Mouse (Mus musculus): ENCODE data around the gene Clhc1. TPM values are rescaled to one million over a fixed set of nuclear protein-coding genes. Genes with fewer than 3 reads are reported as not detected.
A peak's percentile ranks its signal among the peaks of the same experiment; 100 is the strongest.

Gene Clhc1
- polyA plus RNA-seq, 1 experiment: not detected

GRCm38 (mm10) chr11:29512818-29513535 is 34.8 kb upstream of the Clhc1 start:
- Histone ChIP-seq H3ac (ENCODE audit: control insufficient read depth, insufficient read length, low read depth) (no peak overlapping the region), H3K4me3 (ENCODE audit: insufficient read depth, poor library complexity, severe bottlenecking) (no peak overlapping the region), H3K79me3 (ENCODE audit: low read depth) (no peaks in the 10 kb centered on the region), H3K27me3 (ENCODE audit: control insufficient read depth, insufficient read depth, insufficient read length) (no peaks in the 10 kb centered on the region), H3K36me3 (ENCODE audit: control insufficient read depth, insufficient read depth) (peaks cover 37% of the 10 kb centered on the region), H3K79me2 (ENCODE audit: control insufficient read depth, insufficient read depth) (peaks cover 10% of the 10 kb centered on the region)
- TF ChIP-seq CEBPB (IDR thresholded peaks at IDR 0.05; ENCODE audit: low read depth) (no peak), MAX (IDR thresholded peaks at IDR 0.05) (no peak), CTCF (IDR thresholded peaks at IDR 0.05; ENCODE audit: control insufficient read depth, insufficient read depth, insufficient read length) (no peak), MYOD1 (IDR thresholded peaks at IDR 0.05; ENCODE audit: control insufficient read depth, insufficient read length, low read depth) (no peak), MYOG (IDR thresholded peaks at IDR 0.05; ENCODE audit: control insufficient read depth, extremely low read depth, insufficient read length) (no peak), USF1 (IDR thresholded peaks at IDR 0.05; ENCODE audit: low read depth) (no peak)

DNA sequence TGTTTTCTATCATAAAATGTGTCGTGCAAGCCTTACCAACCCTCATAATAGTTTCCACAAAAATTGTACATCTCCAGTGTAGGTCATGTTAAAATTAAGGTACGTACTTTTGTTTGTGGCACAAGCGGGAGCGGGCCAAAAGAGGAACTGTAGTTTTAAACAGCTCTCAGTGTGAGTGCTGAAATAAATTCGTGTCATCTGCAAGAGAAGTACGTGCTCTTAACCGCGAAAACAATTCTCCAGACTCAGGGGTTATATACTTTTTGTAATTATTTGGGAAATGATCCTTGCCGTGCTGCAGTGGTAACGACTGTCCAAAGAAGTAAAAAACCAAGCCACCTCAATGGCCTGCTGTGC is 33.4 kb upstream of the Clhc1 start:
- Histone ChIP-seq H3K79me2 (ENCODE audit: control insufficient read depth, insufficient read depth) (peaks cover 10% of the 10 kb centered on the region), H3K36me3 (ENCODE audit: control insufficient read depth, insufficient read depth) (peaks cover 37% of the 10 kb centered on the region), H3K4me3 (ENCODE audit: insufficient read depth, poor library complexity, severe bottlenecking) (peak overlapping the region; percentile 41), H3K79me3 (ENCODE audit: low read depth) (no peaks in the 10 kb centered on the region), H3ac (ENCODE audit: control insufficient read depth, insufficient read length, low read depth) (peak overlapping the region; percentile 55), H3K27me3 (ENCODE audit: control insufficient read depth, insufficient read depth, insufficient read length) (no peaks in the 10 kb centered on the region)
- TF ChIP-seq CTCF (IDR thresholded peaks at IDR 0.05; ENCODE audit: control insufficient read depth, insufficient read depth, insufficient read length) (no peak), USF1 (IDR thresholded peaks at IDR 0.05; ENCODE audit: low read depth) (no peak), MYOD1 (IDR thresholded peaks at IDR 0.05; ENCODE audit: control insufficient read depth, insufficient read length, low read depth) (no peak), MYOG (IDR thresholded peaks at IDR 0.05; ENCODE audit: control insufficient read depth, extremely low read depth, insufficient read length) (no peak), FOSL1 (IDR thresholded peaks at IDR 0.05; ENCODE audit: insufficient read depth, low read length, poor library complexity, severe bottlenecking) (no peak), CEBPB (IDR thresholded peaks at IDR 0.05; ENCODE audit: low read depth) (no peak), MAX (IDR thresholded peaks at IDR 0.05) (no peak)

- Histone ChIP-seq H3K27me3 (ENCODE audit: control insufficient read depth, insufficient read depth, insufficient read length) (no peaks in the 10 kb centered on the region), H3K79me2 (ENCODE audit: control insufficient read depth, insufficient read depth) (peaks cover 10% of the 10 kb centered on the region), H3K36me3 (ENCODE audit: control insufficient read depth, insufficient read depth) (peaks cover 32% of the 10 kb centered on the region), H3ac (ENCODE audit: control insufficient read depth, insufficient read length, low read depth) (peak within 1 kb of the TSS; percentile 80), H3K79me3 (ENCODE audit: low read depth) (no peaks in the 10 kb centered on the region), H3K4me3 (ENCODE audit: insufficient read depth, poor library complexity, severe bottlenecking) (peak within 1 kb of the TSS; percentile 41)
- peak; percentile 80 for TF ChIP-seq USF1 (IDR thresholded peaks at IDR 0.05; ENCODE audit: low read depth)
- TF ChIP-seq CTCF (IDR thresholded peaks at IDR 0.05; ENCODE audit: control insufficient read depth, insufficient read depth, insufficient read length): no peak
- peak; percentile 36 for TF ChIP-seq MAX (IDR thresholded peaks at IDR 0.05)
- no peak for TF ChIP-seq FOSL1 (IDR thresholded peaks at IDR 0.05; ENCODE audit: insufficient read depth, low read length, poor library complexity, severe bottlenecking)
- TF ChIP-seq CEBPB (IDR thresholded peaks at IDR 0.05; ENCODE audit: low read depth): no peak
- no peak for TF ChIP-seq MYOG (IDR thresholded peaks at IDR 0.05; ENCODE audit: control insufficient read depth, extremely low read depth, insufficient read length)
- no peak for TF ChIP-seq MYOD1 (IDR thresholded peaks at IDR 0.05; ENCODE audit: control insufficient read depth, insufficient read length, low read depth)
These were observed 32.9 kb upstream of the Clhc1 start, which contains the start of gene Prorsd1 for GRCm38 (mm10) chr11:29514682-29515412. Prorsd1 (minus strand) TSS chr11:29515033.

DNA sequence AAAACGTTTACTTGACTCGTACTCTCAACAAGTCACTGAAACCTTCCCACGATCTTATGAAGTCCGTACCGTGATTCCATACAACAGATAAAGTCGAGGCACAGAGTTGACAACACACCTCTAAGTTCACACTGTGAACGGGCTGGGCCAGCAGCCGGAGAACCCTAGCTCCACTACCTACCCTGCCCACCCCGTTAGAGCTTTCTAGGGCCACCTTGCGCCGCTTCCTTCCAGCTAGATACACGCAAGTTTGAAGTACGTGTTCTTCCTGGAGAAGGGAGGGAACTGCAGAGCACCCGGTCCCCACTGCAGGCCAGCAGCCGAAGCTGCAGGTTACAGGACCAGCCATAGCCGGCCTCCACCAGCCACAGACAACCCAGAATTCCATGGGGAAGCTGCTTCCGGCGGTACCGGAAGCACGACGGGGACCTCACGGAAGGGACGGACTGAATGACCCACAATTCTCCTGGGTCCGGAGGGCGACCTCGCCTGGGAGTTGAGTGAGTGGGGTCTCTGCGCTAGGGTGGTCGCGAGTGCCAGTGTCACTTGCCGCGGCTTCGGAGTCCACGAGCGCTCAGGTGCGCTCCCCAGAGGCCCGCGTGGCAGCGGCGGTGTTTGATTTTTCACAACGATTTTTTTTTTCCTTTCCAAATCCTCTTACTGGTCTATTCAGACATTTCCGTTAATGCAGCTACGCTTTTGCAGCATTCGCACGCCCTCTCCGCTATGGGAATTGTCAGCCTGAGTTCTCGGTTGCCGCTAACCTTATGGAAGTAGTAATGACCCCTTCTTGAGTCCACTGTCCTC is 21.6 kb upstream of the Clhc1 start, which contains the start of gene Mtif2:
Mtif2 (plus strand) TSS at position 421 of the 807 bp plus-strand sequence.
- Histone ChIP-seq H3K36me3 (ENCODE audit: control insufficient read depth, insufficient read depth) (peaks cover 10% of the 10 kb centered on the region), H3K27me3 (ENCODE audit: control insufficient read depth, insufficient read depth, insufficient read length) (no peaks in the 10 kb centered on the region), H3ac (ENCODE audit: control insufficient read depth, insufficient read length, low read depth) (peak within 1 kb of the TSS; percentile 96), H3K4me3 (ENCODE audit: insufficient read depth, poor library complexity, severe bottlenecking) (peak within 1 kb of the TSS; percentile 88), H3K79me2 (ENCODE audit: control insufficient read depth, insufficient read depth) (peaks cover 36% of the 10 kb centered on the region), H3K79me3 (ENCODE audit: low read depth) (peaks cover 15% of the 10 kb centered on the region)
- peak; percentile 79 for TF ChIP-seq MAX (IDR thresholded peaks at IDR 0.05)
- TF ChIP-seq MYOG (IDR thresholded peaks at IDR 0.05; ENCODE audit: control insufficient read depth, extremely low read depth, insufficient read length): no peak

- Histone ChIP-seq H3ac (ENCODE audit: control insufficient read depth, insufficient read length, low read depth) (no peak overlapping the region), H3K79me2 (ENCODE audit: control insufficient read depth, insufficient read depth) (no peaks in the 10 kb centered on the region), H3K4me3 (ENCODE audit: insufficient read depth, poor library complexity, severe bottlenecking) (no peak overlapping the region), H3K79me3 (ENCODE audit: low read depth) (no peaks in the 10 kb centered on the region), H3K36me3 (ENCODE audit: control insufficient read depth, insufficient read depth) (peaks cover 74% of the 10 kb centered on the region), H3K27me3 (ENCODE audit: control insufficient read depth, insufficient read depth, insufficient read length) (no peaks in the 10 kb centered on the region)
- TF ChIP-seq MYOD1 (IDR thresholded peaks at IDR 0.05; ENCODE audit: control insufficient read depth, insufficient read length, low read depth) (no peak), FOSL1 (IDR thresholded peaks at IDR 0.05; ENCODE audit: insufficient read depth, low read length, poor library complexity, severe bottlenecking) (no peak), USF1 (IDR thresholded peaks at IDR 0.05; ENCODE audit: low read depth) (no peak), MYOG (IDR thresholded peaks at IDR 0.05; ENCODE audit: control insufficient read depth, extremely low read depth, insufficient read length) (no peak), CTCF (IDR thresholded peaks at IDR 0.05; ENCODE audit: control insufficient read depth, insufficient read depth, insufficient read length) (no peak), CEBPB (IDR thresholded peaks at IDR 0.05; ENCODE audit: low read depth) (no peak), MAX (IDR thresholded peaks at IDR 0.05) (no peak)
These were observed 9.5 kb upstream of the Clhc1 start for GRCm38 (mm10) chr11:29538201-29538600.
